Mouse (Mus musculus) intestine, embryonic 16.5 days (tissue): Measurements from ENCODE around the gene Car12. TPM values are rescaled to one million over a fixed set of nuclear protein-coding genes. Genes with fewer than 3 reads are reported as not detected.
A peak's percentile ranks its signal among the peaks of the same experiment; 100 is the strongest.

Experiments used
- ATAC-seq: fragments of 200-750 bp; cut with Nextera tagmentation; 2 replicates; pipeline ENCODE4 v1.8.0; 2017; ENCODE audit warnings: moderate TSS enrichment, moderate library complexity
- H3K27ac ChIP-seq: fragments of 300-500 bp; sonication (generic); 2 replicates; pipeline ENCODE4 v1.5.1; 2014; ENCODE audit warnings: mild to moderate bottlenecking, low read length
- H3K27me3 ChIP-seq: fragments of 300-500 bp; sonication (generic); replicated peaks from 2 replicates; pipeline ENCODE4 v1.6.1; 2014; ENCODE audit warnings: low read length, control low read depth, mixed read lengths; ENCODE audit not compliant: control insufficient read depth, insufficient read depth
- H3K36me3 ChIP-seq: fragments of 300-500 bp; sonication (generic); 2 replicates; pipeline ENCODE4 v1.6.1; 2014; ENCODE audit warnings: low read length, control low read depth; ENCODE audit not compliant: control insufficient read depth, insufficient read depth
- H3K4me1 ChIP-seq: fragments of 300-500 bp; sonication (generic); 2 replicates; pipeline ENCODE4 v1.6.1; 2014; ENCODE audit warnings: low read length, control low read depth, mixed read lengths; ENCODE audit not compliant: control insufficient read depth, insufficient read depth
- H3K4me2 ChIP-seq: fragments of 300-500 bp; sonication (generic); 2 replicates; pipeline ENCODE4 v1.6.1; 2014; ENCODE audit warnings: low read depth, low read length, control low read depth
- H3K4me3 ChIP-seq: fragments of 300-500 bp; sonication (generic); 2 replicates; pipeline ENCODE4 v1.5.1; 2014; ENCODE audit warnings: mild to moderate bottlenecking, low read length
- H3K9ac ChIP-seq: fragments of 300-500 bp; sonication (generic); 2 replicates; pipeline ENCODE4 v1.6.1; 2014; ENCODE audit warnings: low read depth, low read length
- H3K9me3 ChIP-seq: fragments of 300-500 bp; sonication (generic); 2 replicates; pipeline ENCODE4 v1.6.1; 2016; ENCODE audit warnings: low read length, control low read depth; ENCODE audit not compliant: control insufficient read depth
- WGBS: fragments of 180-500 bp; shearing (Covaris S2); extraction: QIAGEN DNeasy Blood & Tissue Kit; methylation state at CpG from one replicate; pipeline ENCODE4 v1.1.7; 2014; 5-methylcytosine and 5-hydroxymethylcytosine counted together
- polyA plus RNA-seq: library from polyadenylated mRNA; unstranded; fragments of >200 nt; fragmentation: Nextera tagmentation; extraction: Ambion mirVana; gene quantifications from 2 replicates; pipeline ENCODE4 v1.2.1, GENCODE M21; 2015

Car12 gene
- polyA plus RNA-seq, 1 experiment from 2014 or later: 5.4 TPM

GRCm38 (mm10) chr9:66705766-66706165, 7.7 kb upstream of the Car12 start:
- Histone ChIP-seq H3K27me3 (no peaks in the 10 kb centered on the region), H3K4me3 (no peak overlapping the region), H3K4me1 (no peaks in the 10 kb centered on the region), H3K27ac (no peak overlapping the region), H3K36me3 (no peaks in the 10 kb centered on the region), H3K4me2 (no peak overlapping the region), H3K9me3 (no peaks in the 10 kb centered on the region), H3K9ac (no peak overlapping the region)
- 0 out of 2 replicates have a peak, but pooled peaks have one; percentile 52 for ATAC-seq
- WGBS: 57% methylated on average over 2 of the region's 2 CpGs

GRCm38 (mm10) chr9:66708054-66708772, 5.3 kb upstream of the Car12 start:
- Histone ChIP-seq H3K9me3 (no peaks in the 10 kb centered on the region), H3K9ac (no peak overlapping the region), H3K27me3 (no peaks in the 10 kb centered on the region), H3K36me3 (no peaks in the 10 kb centered on the region), H3K4me2 (no peak overlapping the region), H3K27ac (no peak overlapping the region), H3K4me3 (no peak overlapping the region), H3K4me1 (peaks cover under 1% of the 10 kb centered on the region; the same call in 1 of the 2 replicates)
- ATAC-seq: no peak
- WGBS: 55% methylated on average over 11 of the region's 11 CpGs

- ATAC-seq: no peak
- H3K4me2 ChIP-seq: no peak overlapping the region
Measured at GRCm38 (mm10) chr9:66708816-66709555, 4.5 kb upstream of the Car12 start.

GRCm38 (mm10) chr9:66710626-66711025, 2.9 kb upstream of the Car12 start:
- 0 out of 2 replicates have a peak, but pooled peaks cover 1% of the 10 kb centered on the region for H3K27me3 ChIP-seq
- H3K4me2 ChIP-seq: no peak overlapping the region
- ATAC-seq: no peak
- 70% methylated on average over 6 of the region's 6 CpGs for WGBS
- peaks cover 7% of the 10 kb centered on the region; the same call in 1 of the 2 replicates for H3K4me1 ChIP-seq
- no peak overlapping the region for H3K4me3 ChIP-seq
- H3K9me3 ChIP-seq: no peaks in the 10 kb centered on the region
- no peaks in the 10 kb centered on the region for H3K36me3 ChIP-seq
- H3K27ac ChIP-seq: no peak overlapping the region
- no peak overlapping the region for H3K9ac ChIP-seq

More at GRCm38 (mm10) chr9:66708816-66709555, 4.5 kb upstream of the Car12 start:
- Histone ChIP-seq H3K9ac (peak overlapping the region; percentile 7; the same call in 1 of the 2 replicates), H3K4me1 (peaks cover 5% of the 10 kb centered on the region; the same call in 1 of the 2 replicates), H3K4me3 (no peak overlapping the region), H3K27ac (no peak overlapping the region), H3K36me3 (no peaks in the 10 kb centered on the region), H3K9me3 (no peaks in the 10 kb centered on the region), H3K27me3 (no peaks in the 10 kb centered on the region)
- WGBS: 62% methylated on average over 12 of the region's 12 CpGs

GRCm38 (mm10) chr9:66714022-66714515, 583 bp downstream of the Car12 start:
- Histone ChIP-seq H3K4me1 (peaks cover 7% of the 10 kb centered on the region; the same call in 1 of the 2 replicates), H3K36me3 (no peaks in the 10 kb centered on the region), H3K4me3 (peak overlapping the region; percentile 53), H3K9ac (peak overlapping the region; percentile 65; the same call in 1 of the 2 replicates), H3K9me3 (no peaks in the 10 kb centered on the region), H3K27ac (no peak overlapping the region), H3K4me2 (peak overlapping the region; percentile 93), H3K27me3 (0 out of 2 replicates have a peak, but pooled peaks cover 3% of the 10 kb centered on the region)
- no peak for ATAC-seq
- 16% methylated on average over 12 of the region's 12 CpGs for WGBS

- no peaks in the 10 kb centered on the region for H3K36me3 ChIP-seq
- H3K27ac ChIP-seq: no peak overlapping the region
- H3K4me2 ChIP-seq: no peak overlapping the region
- no peaks in the 10 kb centered on the region for H3K9me3 ChIP-seq
- H3K4me1 ChIP-seq: peaks cover 7% of the 10 kb centered on the region; the same call in 1 of the 2 replicates
- 0 out of 2 replicates have a peak, but pooled peaks cover 3% of the 10 kb centered on the region for H3K27me3 ChIP-seq
- 82% methylated on average over 2 of the region's 2 CpGs for WGBS
- no peak overlapping the region for H3K4me3 ChIP-seq
- no peak overlapping the region for H3K9ac ChIP-seq
- no peak for ATAC-seq
Measured at GRCm38 (mm10) chr9:66715361-66715760, 1.9 kb downstream of the Car12 start.

- ATAC-seq: no peak
- H3K27ac ChIP-seq: no peak overlapping the region
- 90% methylated on average over 3 of the region's 3 CpGs for WGBS
- H3K4me1 ChIP-seq: peaks cover 7% of the 10 kb centered on the region; the same call in 1 of the 2 replicates
- no peaks in the 10 kb centered on the region for H3K36me3 ChIP-seq
- no peak overlapping the region for H3K9ac ChIP-seq
- H3K27me3 ChIP-seq: 0 out of 2 replicates have a peak, but pooled peaks cover 3% of the 10 kb centered on the region
- H3K4me2 ChIP-seq: no peak overlapping the region
- H3K4me3 ChIP-seq: no peak overlapping the region
- H3K9me3 ChIP-seq: no peaks in the 10 kb centered on the region
Measured at GRCm38 (mm10) chr9:66716533-66716932, 3.0 kb downstream of the Car12 start.

GRCm38 (mm10) chr9:66720686-66721450, 7.4 kb downstream of the Car12 start:
- no peak overlapping the region for H3K27ac ChIP-seq
- ATAC-seq: no peak
- WGBS: 91% methylated on average over 8 of the region's 8 CpGs

More at GRCm38 (mm10) chr9:66720686-66721450, 7.4 kb downstream of the Car12 start:
- H3K4me3 ChIP-seq: no peak overlapping the region
- no peaks in the 10 kb centered on the region for H3K36me3 ChIP-seq
- H3K27me3 ChIP-seq: no peaks in the 10 kb centered on the region
- no peaks in the 10 kb centered on the region for H3K9me3 ChIP-seq
- H3K4me1 ChIP-seq: no peaks in the 10 kb centered on the region
- no peak overlapping the region for H3K4me2 ChIP-seq
- H3K9ac ChIP-seq: no peak overlapping the region
